Mouse (Mus musculus) granulocyte monocyte progenitor cell, adult 5-6 weeks (primary cell): ENCODE measurements around the gene Trappc2l. TPM values are rescaled to one million over a fixed set of nuclear protein-coding genes. Genes with fewer than 3 reads are reported as not detected.

Experiments
- ATAC-seq: replicated peaks from 2 replicates; pipeline ENCODE4 v1.8.0; 2016; ENCODE audit warnings: mild to moderate bottlenecking, moderate TSS enrichment, inconsistent platforms; ENCODE audit not compliant: poor library complexity, severe bottlenecking
- total RNA-seq, 2 experiments: library from RNA; stranded (forward) in 1 of 2; stranded (reverse) in 1 of 2; fragments of 200-712, 200-1000 nt in 1 of 2; fragments of >200 nt in 1 of 2; fragmentation: Nextera tagmentation in 1 of 2; gene quantifications; 2 replicates each; pipeline ENCODE4 v1.2.3; 2014 to 2017

Trappc2l gene
- total RNA-seq, 2 experiments from 2014 or later: 16.1 to 41.0 TPM

GRCm38 (mm10) chr8:122648192-122648970 lies 36.9 kb downstream of the Trappc2l start:
- no peak for ATAC-seq

- ATAC-seq: no peak
Observed at GRCm38 (mm10) chr8:122651326-122651921, 40.0 kb downstream of the Trappc2l start.

- no peak for ATAC-seq
Observed at GRCm38 (mm10) chr8:122652643-122653042, 41.2 kb downstream of the Trappc2l start.

- ATAC-seq: no peak
Observed at GRCm38 (mm10) chr8:122654768-122655167, 43.3 kb downstream of the Trappc2l start.

DNA sequence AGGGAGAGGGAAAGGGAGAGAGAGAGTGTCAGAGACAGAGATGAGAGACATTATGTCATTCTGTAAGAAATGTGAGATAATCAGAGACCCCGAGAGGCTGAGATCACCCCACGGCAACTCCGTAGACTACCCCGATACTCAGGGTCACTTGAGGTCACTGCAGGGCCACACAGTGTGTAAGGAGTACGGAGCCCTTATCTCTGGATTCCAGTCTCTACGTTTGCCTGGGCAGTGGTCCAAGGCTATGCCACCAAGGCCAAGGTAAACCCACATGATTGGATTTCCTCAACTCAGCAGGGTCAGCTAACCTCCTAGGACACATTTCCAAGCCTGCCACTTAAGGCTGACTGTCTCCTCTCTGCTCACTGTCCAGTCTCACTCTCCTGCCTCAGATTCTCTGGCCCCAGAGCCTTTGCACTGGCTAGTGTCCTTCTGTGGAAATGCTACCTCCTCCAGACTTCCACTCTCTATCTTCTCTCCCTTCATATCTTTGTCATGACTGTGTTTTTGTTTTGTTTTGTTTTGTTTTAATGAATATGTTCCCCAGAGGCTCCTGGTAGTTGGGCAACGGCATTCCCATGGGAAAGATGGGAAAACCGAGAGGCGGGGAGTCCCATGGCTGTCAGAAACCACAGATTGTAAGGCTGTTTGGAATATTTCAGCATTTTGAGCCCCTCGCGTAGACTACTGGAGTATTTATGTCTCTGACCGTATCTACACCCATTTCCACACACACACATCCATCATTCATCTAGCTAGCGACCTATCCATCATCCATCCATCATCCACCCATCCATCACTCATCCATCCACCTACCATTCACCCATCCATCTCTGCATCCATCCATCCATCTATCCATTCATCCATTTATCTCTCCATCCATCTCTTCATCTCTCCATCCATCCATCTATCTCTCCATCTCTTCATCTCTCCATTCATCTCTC lies 44.9 kb downstream of the Trappc2l start:
- ATAC-seq: no peak

GRCm38 (mm10) chr8:122658149-122658806 lies 46.8 kb downstream of the Trappc2l start:
- ATAC-seq: no peak

DNA sequence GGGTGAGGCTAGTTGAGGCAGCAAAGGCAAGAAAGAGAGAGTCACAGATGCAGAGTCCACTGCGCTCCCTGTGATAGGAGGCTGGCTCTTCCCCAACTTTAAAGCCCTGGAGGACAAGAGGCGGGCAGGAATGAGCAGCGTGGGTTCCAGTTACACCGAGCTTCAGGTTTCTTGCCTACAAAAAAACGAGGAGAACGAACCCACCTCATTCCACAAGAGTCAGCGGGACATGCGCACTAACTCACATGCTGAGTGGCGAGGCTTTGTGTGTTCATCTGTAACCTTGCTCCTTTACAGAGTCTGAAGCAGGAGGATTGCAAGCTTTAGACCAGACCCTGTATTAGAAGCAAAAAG lies 47.3 kb downstream of the Trappc2l start:
- no peak for ATAC-seq

DNA sequence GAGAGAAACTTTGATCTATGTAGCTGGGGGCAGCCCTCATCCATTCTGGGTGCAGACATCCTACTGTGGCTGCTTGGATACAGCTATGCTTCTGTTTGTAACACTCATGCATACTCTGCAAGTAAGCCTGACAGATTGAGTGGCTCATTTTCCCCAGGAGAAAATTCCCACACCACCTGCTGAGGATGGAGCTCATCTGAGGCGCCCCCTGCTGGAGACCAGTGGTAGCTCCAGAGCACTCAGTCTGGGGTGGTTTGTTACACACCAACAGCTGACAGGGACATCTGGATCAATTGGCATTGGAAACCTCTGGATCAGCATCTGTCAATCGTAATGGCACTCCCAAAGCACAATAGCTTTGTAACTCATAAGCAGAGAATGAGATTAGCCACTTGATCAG lies 48.6 kb downstream of the Trappc2l start:
- 0 out of 2 replicates have a peak, but pooled peaks have one; percentile 9 for ATAC-seq

DNA sequence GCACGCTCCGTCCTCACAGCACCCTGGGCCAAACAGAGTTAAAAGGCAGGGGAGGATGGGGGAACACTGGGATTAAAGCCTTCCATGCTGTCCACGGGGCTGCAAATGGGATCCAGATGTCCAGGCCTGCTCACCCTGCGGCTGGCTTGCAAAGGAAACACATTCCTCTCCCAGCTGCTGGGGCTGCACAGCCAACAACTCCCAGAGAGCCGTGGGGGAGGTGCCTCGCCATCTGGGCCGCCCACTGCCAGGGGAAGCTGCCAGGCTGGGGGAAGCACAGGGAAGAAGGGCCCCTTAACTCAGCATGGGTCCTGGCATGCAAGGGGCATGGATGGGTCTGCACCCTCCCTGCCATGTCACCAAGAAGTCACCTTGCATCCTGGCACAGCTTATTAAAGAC lies 49.7 kb downstream of the Trappc2l start:
- ATAC-seq: no peak

GRCm38 (mm10) chr8:122661894-122662293 lies 50.5 kb downstream of the Trappc2l start:
- no peak for ATAC-seq

DNA sequence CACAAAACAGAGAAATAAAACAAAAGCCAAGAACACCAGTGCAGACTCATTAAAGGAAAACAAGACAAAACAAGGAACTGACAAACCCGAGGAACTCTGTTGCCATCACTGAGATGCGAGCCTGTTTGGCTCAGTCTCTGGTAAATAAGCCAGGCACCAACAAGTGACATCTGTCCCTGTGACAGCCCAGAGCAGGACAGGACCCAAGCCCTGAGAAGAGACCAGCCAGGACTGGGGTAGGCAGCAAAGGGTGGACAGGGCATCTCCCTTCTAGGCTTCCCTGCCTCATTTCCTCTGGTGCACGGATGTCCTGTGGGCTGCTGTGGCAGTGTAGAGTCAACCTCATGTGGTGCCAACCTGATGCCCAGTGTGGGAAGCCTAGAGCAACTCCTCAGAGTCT lies 51.7 kb downstream of the Trappc2l start:
- no peak for ATAC-seq

DNA sequence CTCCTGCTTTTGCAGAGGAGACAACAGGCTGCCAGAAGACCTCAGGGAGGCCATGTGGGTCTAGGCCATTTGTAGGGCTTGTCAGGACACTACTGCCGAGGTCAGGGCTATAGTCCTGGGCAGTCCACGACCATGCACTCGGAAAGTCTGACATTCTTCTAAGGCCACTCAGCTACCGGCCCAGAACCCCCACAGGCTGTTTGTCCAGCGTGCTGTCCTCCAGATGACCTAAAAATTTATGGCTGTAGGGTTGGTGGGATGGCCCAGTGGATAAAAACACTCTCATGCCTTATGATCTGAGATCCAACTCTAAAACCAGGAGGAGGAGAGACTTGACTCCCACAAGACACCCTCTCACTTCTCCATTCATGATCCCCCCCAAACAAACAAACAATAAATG lies 52.2 kb downstream of the Trappc2l start:
- no peak for ATAC-seq

- peak; percentile 76 for ATAC-seq
Observed at GRCm38 (mm10) chr8:122665221-122665620, 53.8 kb downstream of the Trappc2l start.

DNA sequence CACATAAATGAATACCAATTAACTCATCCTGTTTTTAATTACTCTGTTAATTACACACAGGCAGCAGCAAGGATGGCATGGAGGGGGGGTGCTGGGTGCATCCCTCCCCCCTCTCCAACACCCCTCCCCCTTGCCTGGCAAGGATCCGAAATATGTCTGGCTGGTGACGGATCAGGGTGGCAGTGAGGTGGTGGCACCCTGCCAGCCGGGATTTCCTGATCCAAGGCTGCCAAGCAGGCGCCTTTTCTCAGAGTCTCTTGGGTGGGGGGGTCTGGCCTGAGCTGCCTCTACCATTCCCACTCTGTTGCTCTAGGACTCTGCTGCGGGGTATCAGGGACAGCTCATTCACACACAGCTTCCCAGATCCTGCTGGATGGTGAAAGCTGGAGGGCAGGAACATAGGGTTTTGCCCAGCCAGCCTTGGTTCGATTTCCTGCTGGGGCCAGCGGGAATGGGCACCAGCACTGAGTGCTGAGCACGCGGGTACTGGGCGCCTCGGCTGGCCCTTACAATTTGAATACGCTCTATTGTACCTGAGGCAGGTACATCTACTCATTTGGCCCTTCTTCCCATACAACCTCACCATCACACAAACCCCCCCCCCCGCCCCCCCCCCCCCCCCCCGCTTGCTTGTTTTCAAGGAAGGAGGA lies 54.4 kb downstream of the Trappc2l start:
- ATAC-seq: peak; percentile 15; the same call in 1 of the 2 replicates

Other genes with a start within 250 kb of the Trappc2l start
- 42.9 and 43.9 TPM in 2 replicates for gene Zc3h18, start 235.0 kb upstream of the Trappc2l start, total RNA-seq (2014; fragmentation: Nextera tagmentation)
- 66.9 and 67.0 TPM in 2 replicates for gene Zc3h18, start 235.0 kb upstream of the Trappc2l start, total RNA-seq (2017)
- not detected in 2 replicates for gene Il17c, start 189.6 kb upstream of the Trappc2l start, total RNA-seq (2014; fragmentation: Nextera tagmentation)
- gene Il17c, start 189.6 kb upstream of the Trappc2l start, total RNA-seq (2017): not detected in 2 replicates
- 188 and 257 TPM in 2 replicates for gene Cyba, start 178.7 kb upstream of the Trappc2l start, total RNA-seq (2014; fragmentation: Nextera tagmentation)
- 94.4 and 126 TPM in 2 replicates for gene Cyba, start 178.7 kb upstream of the Trappc2l start, total RNA-seq (2017)
- 8.8 and 10.0 TPM in 2 replicates for gene Mvd, start 168.2 kb upstream of the Trappc2l start, total RNA-seq (2014; fragmentation: Nextera tagmentation)
- 4.0 and 4.3 TPM in 2 replicates for gene Mvd, start 168.2 kb upstream of the Trappc2l start, total RNA-seq (2017)
- not detected in 2 replicates for gene Snai3, start 150.9 kb upstream of the Trappc2l start, total RNA-seq (2014; fragmentation: Nextera tagmentation)
- not detected in 2 replicates for gene Snai3, start 150.9 kb upstream of the Trappc2l start, total RNA-seq (2017)
- gene Rnf166, start 135.6 kb upstream of the Trappc2l start, total RNA-seq (2014; fragmentation: Nextera tagmentation): 40.5 and 41.2 TPM in 2 replicates
- 29.8 and 43.2 TPM in 2 replicates for gene Rnf166, start 135.6 kb upstream of the Trappc2l start, total RNA-seq (2017)
- 11.9 and 33.1 TPM in 2 replicates for gene Ctu2, start 135.5 kb upstream of the Trappc2l start, total RNA-seq (2014; fragmentation: Nextera tagmentation)
- gene Ctu2, start 135.5 kb upstream of the Trappc2l start, total RNA-seq (2017): 9.3 and 14.0 TPM in 2 replicates
- gene Piezo1, start 60.3 kb upstream of the Trappc2l start, total RNA-seq (2014; fragmentation: Nextera tagmentation): 19.4 and 67.1 TPM in 2 replicates
- 15.8 and 22.4 TPM in 2 replicates for gene Piezo1, start 60.3 kb upstream of the Trappc2l start, total RNA-seq (2017)
- gene Cdt1, start 43.6 kb upstream of the Trappc2l start, total RNA-seq (2014; fragmentation: Nextera tagmentation): 76.0 and 153 TPM in 2 replicates
- gene Cdt1, start 43.6 kb upstream of the Trappc2l start, total RNA-seq (2017): 38.6 and 38.8 TPM in 2 replicates
- gene Aprt, start 34.7 kb upstream of the Trappc2l start, total RNA-seq (2014; fragmentation: Nextera tagmentation): 276 and 290 TPM in 2 replicates
- gene Aprt, start 34.7 kb upstream of the Trappc2l start, total RNA-seq (2017): 139 and 228 TPM in 2 replicates
- 39.0 and 46.3 TPM in 2 replicates for gene Galns, start 177 bp upstream of the Trappc2l start, total RNA-seq (2014; fragmentation: Nextera tagmentation)
- 36.1 and 46.6 TPM in 2 replicates for gene Galns, start 177 bp upstream of the Trappc2l start, total RNA-seq (2017)
- gene Pabpn1l, start 11.1 kb downstream of the Trappc2l start, total RNA-seq (2014; fragmentation: Nextera tagmentation): not detected in 2 replicates
- gene Pabpn1l, start 11.1 kb downstream of the Trappc2l start, total RNA-seq (2017): not detected in 2 replicates
- gene Cbfa2t3, start 87.5 kb downstream of the Trappc2l start, total RNA-seq (2014; fragmentation: Nextera tagmentation): 35.4 and 37.7 TPM in 2 replicates
- 8.3 and 16.0 TPM in 2 replicates for gene Cbfa2t3, start 87.5 kb downstream of the Trappc2l start, total RNA-seq (2017)
- 5.0 and 20.5 TPM in 2 replicates for gene Acsf3, start 163.8 kb downstream of the Trappc2l start, total RNA-seq (2014; fragmentation: Nextera tagmentation)
- 8.1 and 12.0 TPM in 2 replicates for gene Acsf3, start 163.8 kb downstream of the Trappc2l start, total RNA-seq (2017)
- gene Cdh15, start 236.3 kb downstream of the Trappc2l start, total RNA-seq (2014; fragmentation: Nextera tagmentation): not detected in 2 replicates
- gene Cdh15, start 236.3 kb downstream of the Trappc2l start, total RNA-seq (2017): not detected in 2 replicates